Mouse (Mus musculus) neutrophil, adult 59 days (primary cell): ENCODE results near the gene Cast. TPM values are rescaled to one million over a fixed set of nuclear protein-coding genes. Genes with fewer than 3 reads are reported as not detected.

ENCODE experiments used
- total RNA-seq, 2 experiments: library from RNA; stranded (reverse); gene quantifications; 1 replicate in 1 of 2; 2 replicates in 1 of 2; pipeline ENCODE4 v1.2.4; 2023

Gene Cast
- 100 to 1,000 TPM; 159 to 173 TPM for total RNA-seq

GRCm38 (mm10) chr13:74808152-74808929 is at the start of gene Cast:
Cast (minus strand) TSS chr13:74808810.

Other genes with a start within 250 kb of the Cast start
- 10 to 100 TPM; 36.4 to 43.3 TPM for gene Erap1, start 169.2 kb downstream of the Cast start, total RNA-seq